Mouse (Mus musculus): ENCODE measurements at regions not wholly inside any gene's neighbourhood (a gene's known extent, or its start where the extent isn't known, plus 50 kb on each side); places are given as distances from the start of the nearest gene placed in this dataset.

- Histone ChIP-seq H3K4me3 (replicated peaks; ENCODE audit: low read length) (no peak overlapping the region), H3K36me3 (ENCODE audit: control insufficient read depth, insufficient read depth, low read length) (no peaks in the 10 kb centered on the region), H3K9me3 (ENCODE audit: control insufficient read depth, low read length) (no peaks in the 10 kb centered on the region), H3K27me3 (ENCODE audit: control insufficient read depth, insufficient read depth, low read length) (no peaks in the 10 kb centered on the region), H3K27ac (replicated peaks; ENCODE audit: low read depth, low read length) (no peak overlapping the region), H3K9ac (ENCODE audit: low read depth, low read length, severe bottlenecking) (no peak overlapping the region), H3K4me2 (replicated peaks; ENCODE audit: low read depth, low read length, severe bottlenecking) (no peak overlapping the region), H3K4me1 (ENCODE audit: control insufficient read depth, insufficient read depth, low read length) (no peaks in the 10 kb centered on the region)
- no peak for TF ChIP-seq POLR2A (IDR thresholded peaks at IDR 0.05; ENCODE audit: borderline replicate concordance, extremely low read depth, insufficient read depth, insufficient read length)
- ATAC-seq (ENCODE audit: low FRiP score, low read depth) (no peak), DNase-seq (ENCODE audit: low spot score) (no peak)
- 93% methylated on average over 4 of the region's 4 CpGs for WGBS
These were observed 58.0 kb upstream of the Golim4 start for GRCm38 (mm10) chr3:76014766-76015165.

- Histone ChIP-seq H3K27ac (replicated peaks; ENCODE audit: low read depth, low read length) (no peak overlapping the region), H3K27me3 (ENCODE audit: control insufficient read depth, insufficient read depth, low read length) (no peaks in the 10 kb centered on the region), H3K36me3 (ENCODE audit: control insufficient read depth, insufficient read depth, low read length) (no peaks in the 10 kb centered on the region), H3K4me1 (ENCODE audit: control insufficient read depth, insufficient read depth, low read length) (no peaks in the 10 kb centered on the region), H3K9me3 (ENCODE audit: control insufficient read depth, low read length) (0 out of 2 replicates have a peak, but pooled peaks cover under 1% of the 10 kb centered on the region), H3K4me2 (replicated peaks; ENCODE audit: low read depth, low read length, severe bottlenecking) (no peak overlapping the region), H3K4me3 (replicated peaks; ENCODE audit: low read length) (no peak overlapping the region), H3K9ac (ENCODE audit: low read depth, low read length, severe bottlenecking) (no peak overlapping the region)
- TF ChIP-seq POLR2A (IDR thresholded peaks at IDR 0.05; ENCODE audit: borderline replicate concordance, extremely low read depth, insufficient read depth, insufficient read length), result no peak
- DNase-seq (ENCODE audit: low spot score) (peak; percentile 35), ATAC-seq (ENCODE audit: low FRiP score, low read depth) (no peak)
- 17% methylated on average over 3 of the region's 3 CpGs for WGBS
These were observed 51.9 kb upstream of the Golim4 start for GRCm38 (mm10) chr3:76008564-76009183.

Measured in limb, embryonic 14.5 days (tissue).